Mouse (Mus musculus) limb, embryonic 14.5 days (tissue): ENCODE measurements around the gene Hoxb9. TPM values are rescaled to one million over a fixed set of nuclear protein-coding genes. Genes with fewer than 3 reads are reported as not detected.
A peak's percentile ranks its signal among the peaks of the same experiment; 100 is the strongest.

Experiments
- ATAC-seq: fragments of 200-750 bp; cut with Nextera tagmentation; 2 replicates; pipeline ENCODE4 v1.8.0; 2017; ENCODE audit warnings: low read depth, moderate number of reproducible peaks, moderate TSS enrichment; ENCODE audit not compliant: low FRiP score
- DNase-seq: peaks from one replicate; pipeline ENCODE4 v3.0.0-alpha.2; 2015; ENCODE audit warnings: low spot score
- H3K27ac ChIP-seq: fragments of 300-500 bp; sonication (generic); replicated peaks from 2 replicates; pipeline ENCODE4 v1.5.1; 2014; ENCODE audit warnings: low read depth, mild to moderate bottlenecking, low read length, moderate library complexity, mixed read lengths
- H3K27me3 ChIP-seq: fragments of 300-500 bp; sonication (generic); 2 replicates; pipeline ENCODE4 v1.6.1; 2014; ENCODE audit warnings: low read length, mixed read lengths; ENCODE audit not compliant: control insufficient read depth, insufficient read depth
- H3K36me3 ChIP-seq: fragments of 300-500 bp; sonication (generic); 2 replicates; pipeline ENCODE4 v1.6.1; 2014; ENCODE audit warnings: mild to moderate bottlenecking, low read length, moderate library complexity, mixed read lengths; ENCODE audit not compliant: control insufficient read depth, insufficient read depth
- H3K4me1 ChIP-seq: fragments of 300-500 bp; sonication (generic); 2 replicates; pipeline ENCODE4 v1.6.1; 2014; ENCODE audit warnings: antibody characterized with exemption, low read length, mixed read lengths; ENCODE audit not compliant: control insufficient read depth, insufficient read depth
- H3K4me2 ChIP-seq: fragments of 300-500 bp; sonication (generic); replicated peaks from 2 replicates; pipeline ENCODE4 v1.6.1; 2014; ENCODE audit warnings: low read depth, mild to moderate bottlenecking, low read length, moderate library complexity; ENCODE audit not compliant: severe bottlenecking
- H3K4me3 ChIP-seq: fragments of 300-500 bp; sonication (generic); replicated peaks from 2 replicates; pipeline ENCODE4 v1.5.1; 2014; ENCODE audit warnings: low read length
- H3K9ac ChIP-seq: fragments of 300-500 bp; sonication (generic); 2 replicates; pipeline ENCODE4 v1.6.1; 2014; ENCODE audit warnings: mild to moderate bottlenecking, low read depth, low read length, moderate library complexity; ENCODE audit not compliant: severe bottlenecking
- H3K9me3 ChIP-seq: fragments of 300-500 bp; sonication (generic); 2 replicates; pipeline ENCODE4 v1.6.1; 2016; ENCODE audit warnings: low read length; ENCODE audit not compliant: control insufficient read depth
- POLR2A ChIP-seq: fragments of 200-500 bp; IDR thresholded peaks from 2 replicates; pipeline ENCODE4 v1.8.0; 2012; ENCODE audit warnings: inconsistent platforms, mild to moderate bottlenecking, moderate library complexity, borderline replicate concordance; ENCODE audit not compliant: insufficient read depth, insufficient read length; ENCODE audit errors: extremely low read depth
- WGBS: fragments of 180-500 bp; shearing (Covaris S2); extraction: QIAGEN DNeasy Blood & Tissue Kit; methylation state at CpG from one replicate; pipeline ENCODE4 v1.1.7; 2014; 5-methylcytosine and 5-hydroxymethylcytosine counted together
- polyA plus RNA-seq, 2 experiments: library from polyadenylated mRNA; depleted of rRNA in 1 of 2; stranded (reverse) in 1 of 2; unstranded in 1 of 2; fragments of >200 nt; fragmentation: Nextera tagmentation in 1 of 2; extraction: Ambion mirVana in 1 of 2; gene quantifications; 2 replicates each; pipeline versions ENCODE4 v1.2.1 to v1.2.3; 2012 to 2014

The Hoxb9 gene
- polyA plus RNA-seq, 2 experiments, result 1.2 to 4.4 TPM

DNA sequence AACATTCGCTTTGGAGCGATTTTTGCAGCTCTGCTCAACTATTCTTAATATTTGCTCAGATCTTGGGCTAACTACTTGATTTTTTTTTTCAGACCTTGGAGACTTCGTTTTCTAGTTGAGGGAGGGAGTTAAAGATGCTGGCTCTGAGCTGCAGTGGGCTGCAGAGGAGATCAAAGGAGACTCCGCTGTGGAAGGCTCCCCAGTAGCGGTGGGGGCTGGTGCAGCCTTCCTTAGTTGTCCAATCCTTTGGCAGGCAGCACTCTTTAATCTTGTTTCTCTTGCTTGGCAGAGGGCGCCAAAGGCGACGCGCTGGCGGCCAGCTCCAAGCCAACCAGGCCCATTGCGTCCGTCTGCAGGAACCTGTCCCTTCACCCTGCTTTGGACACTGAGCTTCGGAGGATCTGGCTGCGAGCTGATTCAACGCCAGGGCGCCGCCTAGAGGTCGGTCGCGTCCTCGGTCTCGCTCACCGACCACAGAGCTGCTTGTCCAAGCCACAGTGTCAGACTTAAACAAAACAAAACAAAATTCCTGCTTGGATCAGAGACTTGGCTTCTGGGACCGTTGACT is 9.8 kb upstream of the Hoxb9 start:
- Histone ChIP-seq H3K4me2 (no peak overlapping the region), H3K4me1 (0 out of 2 replicates have a peak, but pooled peaks cover 7% of the 10 kb centered on the region)
- 3% methylated on average over 24 of the region's 24 CpGs for WGBS

DNA sequence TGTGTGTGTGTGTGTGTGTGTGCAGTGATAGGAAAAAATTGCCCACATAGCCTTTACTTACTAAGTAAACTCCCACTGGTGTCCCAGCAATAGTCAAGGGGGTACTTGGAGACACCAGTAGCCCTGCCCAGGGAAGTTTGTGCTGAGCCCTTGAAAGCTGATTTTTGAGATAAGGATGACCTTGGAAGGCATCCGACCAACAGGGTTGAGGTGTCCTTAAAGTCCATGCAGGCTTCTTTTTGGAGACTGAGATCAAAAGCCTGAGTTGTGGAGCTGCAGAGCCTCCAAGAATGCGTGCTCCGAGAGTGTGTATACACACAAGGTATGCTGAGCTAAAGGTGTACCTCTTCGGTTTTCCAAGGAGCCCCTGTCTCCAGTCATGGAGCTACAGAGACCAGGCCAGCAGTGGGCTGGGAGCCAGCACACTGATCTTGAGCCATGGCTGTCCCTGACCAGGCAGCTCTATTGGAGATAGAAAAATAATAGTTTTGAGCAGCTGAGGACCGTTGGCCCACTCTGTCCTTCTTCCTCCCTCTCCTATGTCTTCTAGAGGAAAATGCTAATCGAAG is 8.9 kb upstream of the Hoxb9 start:
- WGBS, result 24% methylated on average over 6 of the region's 6 CpGs
- TF ChIP-seq POLR2A, result no peak
- H3K4me1 ChIP-seq, result 0 out of 2 replicates have a peak, but pooled peaks cover 7% of the 10 kb centered on the region

More for the DNA sequence above, 9.8 kb upstream of the Hoxb9 start:
- DNase-seq (peak; percentile 68), ATAC-seq (no peak)
- peaks cover 96% of the 10 kb centered on the region for H3K27me3 ChIP-seq
- H3K36me3 ChIP-seq, result no peaks in the 10 kb centered on the region
- no peak overlapping the region for H3K9ac ChIP-seq
- TF ChIP-seq POLR2A, result no peak
- H3K27ac ChIP-seq, result no peak overlapping the region
- 0 out of 2 replicates have a peak overlapping the region, but pooled peaks have one; percentile 6 for H3K4me3 ChIP-seq
- no peaks in the 10 kb centered on the region for H3K9me3 ChIP-seq

GRCm38 (mm10) chr11:96263636-96264389 is 7.4 kb upstream of the Hoxb9 start:
- Histone ChIP-seq H3K27ac (no peak overlapping the region), H3K27me3 (peaks cover 95% of the 10 kb centered on the region), H3K36me3 (no peaks in the 10 kb centered on the region), H3K9me3 (no peaks in the 10 kb centered on the region), H3K9ac (no peak overlapping the region), H3K4me2 (no peak overlapping the region), H3K4me1 (0 out of 2 replicates have a peak, but pooled peaks cover 7% of the 10 kb centered on the region), H3K4me3 (no peak overlapping the region)
- ATAC-seq (no peak), DNase-seq (no peak)
- 13% methylated on average over 33 of the region's 33 CpGs for WGBS
- TF ChIP-seq POLR2A, result no peak

More for the DNA sequence above, 8.9 kb upstream of the Hoxb9 start:
- H3K9me3 ChIP-seq, result no peaks in the 10 kb centered on the region
- peaks cover 97% of the 10 kb centered on the region for H3K27me3 ChIP-seq
- no peak overlapping the region for H3K4me3 ChIP-seq
- no peak overlapping the region for H3K27ac ChIP-seq
- H3K9ac ChIP-seq, result no peak overlapping the region
- no peak overlapping the region for H3K4me2 ChIP-seq
- ATAC-seq, result no peak
- no peaks in the 10 kb centered on the region for H3K36me3 ChIP-seq
- DNase-seq, result no peak

- Histone ChIP-seq H3K4me3 (no peak overlapping the region), H3K4me1 (0 out of 2 replicates have a peak, but pooled peaks cover 7% of the 10 kb centered on the region), H3K9ac (no peak overlapping the region), H3K4me2 (no peak overlapping the region), H3K27me3 (peaks cover 95% of the 10 kb centered on the region), H3K36me3 (no peaks in the 10 kb centered on the region), H3K9me3 (no peaks in the 10 kb centered on the region), H3K27ac (no peak overlapping the region)
- ATAC-seq, result no peak
- 22% methylated on average over 8 of the region's 8 CpGs for WGBS
- no peak for TF ChIP-seq POLR2A
- no peak for DNase-seq
Observed at GRCm38 (mm10) chr11:96264390-96265020, 6.8 kb upstream of the Hoxb9 start.

GRCm38 (mm10) chr11:96265954-96266353 is 5.3 kb upstream of the Hoxb9 start:
- Histone ChIP-seq H3K36me3 (no peaks in the 10 kb centered on the region), H3K27me3 (peaks cover 96% of the 10 kb centered on the region), H3K4me3 (no peak overlapping the region), H3K4me1 (0 out of 2 replicates have a peak, but pooled peaks cover 3% of the 10 kb centered on the region), H3K9me3 (no peaks in the 10 kb centered on the region), H3K9ac (no peak overlapping the region), H3K4me2 (no peak overlapping the region), H3K27ac (no peak overlapping the region)
- DNase-seq (no peak), ATAC-seq (no peak)
- TF ChIP-seq POLR2A, result no peak
- WGBS, result 5% methylated on average over 7 of the region's 7 CpGs
